Mouse (Mus musculus) forebrain, postnatal 0 days (tissue): Measurements from ENCODE around the gene Dyx1c1. TPM values are rescaled to one million over a fixed set of nuclear protein-coding genes. Genes with fewer than 3 reads are reported as not detected.

Experiments
- ATAC-seq: fragments of 200-750 bp; cut with Nextera tagmentation; 2 replicates; pipeline ENCODE4 v1.8.0; 2017; ENCODE audit warnings: mild to moderate bottlenecking, moderate library complexity
- DNase-seq: peaks from one replicate; pipeline ENCODE4 v3.0.0-alpha.2; 2015
- H3K27ac ChIP-seq: fragments of 300-500 bp; sonication (generic); 2 replicates; pipeline ENCODE4 v1.5.1; 2014; ENCODE audit warnings: low read depth, mild to moderate bottlenecking, antibody characterized with exemption, low read length, moderate library complexity, mixed read lengths
- H3K27me3 ChIP-seq: fragments of 300-500 bp; sonication (generic); 2 replicates; pipeline ENCODE4 v1.6.1; 2014; ENCODE audit warnings: mild to moderate bottlenecking, low read length, mixed read lengths; ENCODE audit not compliant: insufficient read depth
- H3K36me3 ChIP-seq: fragments of 300-500 bp; sonication (generic); 2 replicates; pipeline ENCODE4 v1.6.1; 2014; ENCODE audit warnings: mild to moderate bottlenecking, moderate library complexity; ENCODE audit not compliant: insufficient read depth
- H3K4me1 ChIP-seq: fragments of 300-500 bp; sonication (generic); 2 replicates; pipeline ENCODE4 v1.6.1; 2014; ENCODE audit warnings: antibody characterized with exemption; ENCODE audit not compliant: insufficient read depth
- H3K4me2 ChIP-seq: fragments of 300-500 bp; sonication (generic); 2 replicates; pipeline ENCODE4 v1.6.1; 2014; ENCODE audit warnings: low read depth, mild to moderate bottlenecking, moderate library complexity
- H3K4me3 ChIP-seq: fragments of 300-500 bp; sonication (generic); 2 replicates; pipeline ENCODE4 v1.5.1; 2014; ENCODE audit warnings: low read depth, low read length, mixed read lengths
- H3K9ac ChIP-seq: fragments of 300-500 bp; sonication (generic); 2 replicates; pipeline ENCODE4 v1.6.1; 2014; ENCODE audit warnings: mild to moderate bottlenecking
- H3K9me3 ChIP-seq: fragments of 300-500 bp; sonication (generic); 2 replicates; pipeline ENCODE4 v1.6.1; 2016; ENCODE audit warnings: low read length
- CTCF ChIP-seq: sonication (generic); IDR thresholded peaks from 2 replicates; pipeline ENCODE4 v1.5.1; 2016; ENCODE audit warnings: antibody characterized with exemption, control low read depth, low read depth
- WGBS: fragments of 180-500 bp; shearing (Covaris S2); extraction: QIAGEN DNeasy Blood & Tissue Kit; methylation state at CpG from one replicate; pipeline ENCODE4 v1.1.7; 2014; 5-methylcytosine and 5-hydroxymethylcytosine counted together
- polyA plus RNA-seq: library from polyadenylated mRNA; unstranded; fragments of >200 nt; fragmentation: Nextera tagmentation; extraction: Ambion mirVana; gene quantifications from 2 replicates; pipeline ENCODE4 v1.2.1, GENCODE M21; 2015
- total RNA-seq: library from RNA; depleted of rRNA; stranded (reverse); fragments of >200 nt; gene quantifications from 2 replicates; pipeline ENCODE4 v1.2.3, GENCODE M21; 2014; rRNA removed

The Dyx1c1 gene
- total RNA-seq = 1.0 and 2.9 TPM in 2 replicates
- 2.6 and 3.2 TPM in 2 replicates for polyA plus RNA-seq

GRCm38 (mm10) chr9:72958521-72959450, at the start of gene Dyx1c1, which contains the start of gene Gm44503:
Gene Dyx1c1 (plus strand): TSS chr9:72958785.
Gene Gm44503 (plus strand): TSS chr9:72958852.
- ATAC-seq = peak; percentile 98

GRCm38 (mm10) chr9:72911381-72911780, 47.2 kb upstream of the Dyx1c1 start:
- Histone ChIP-seq H3K9ac (no peak overlapping the region), H3K9me3 (no peaks in the 10 kb centered on the region), H3K4me1 (no peaks in the 10 kb centered on the region), H3K27ac (no peak overlapping the region), H3K27me3 (no peaks in the 10 kb centered on the region), H3K4me2 (no peak overlapping the region), H3K4me3 (no peak overlapping the region), H3K36me3 (no peaks in the 10 kb centered on the region)
- 89% methylated on average over 2 of the region's 2 CpGs for WGBS
- TF ChIP-seq CTCF = no peak
- ATAC-seq (no peak), DNase-seq (no peak)

More at GRCm38 (mm10) chr9:72958521-72959450, at the start of gene Dyx1c1, which contains the start of gene Gm44503:
- H3K4me1 ChIP-seq = peaks cover 4% of the 10 kb centered on the region; the same call in 1 of the 2 replicates
- peak within 1 kb of the TSS; percentile 54 for H3K27ac ChIP-seq
- H3K9me3 ChIP-seq = no peaks in the 10 kb centered on the region
- peak; percentile 58 for TF ChIP-seq CTCF
- peak within 1 kb of the TSS; percentile 57 for H3K9ac ChIP-seq
- peak within 1 kb of the TSS; percentile 59 for H3K4me3 ChIP-seq
- no peaks in the 10 kb centered on the region for H3K27me3 ChIP-seq
- WGBS = 3% methylated on average over 43 of the region's 43 CpGs
- peak; percentile 90 for DNase-seq
- peak within 1 kb of the TSS; percentile 69 for H3K4me2 ChIP-seq
- H3K36me3 ChIP-seq = no peaks in the 10 kb centered on the region

DNA sequence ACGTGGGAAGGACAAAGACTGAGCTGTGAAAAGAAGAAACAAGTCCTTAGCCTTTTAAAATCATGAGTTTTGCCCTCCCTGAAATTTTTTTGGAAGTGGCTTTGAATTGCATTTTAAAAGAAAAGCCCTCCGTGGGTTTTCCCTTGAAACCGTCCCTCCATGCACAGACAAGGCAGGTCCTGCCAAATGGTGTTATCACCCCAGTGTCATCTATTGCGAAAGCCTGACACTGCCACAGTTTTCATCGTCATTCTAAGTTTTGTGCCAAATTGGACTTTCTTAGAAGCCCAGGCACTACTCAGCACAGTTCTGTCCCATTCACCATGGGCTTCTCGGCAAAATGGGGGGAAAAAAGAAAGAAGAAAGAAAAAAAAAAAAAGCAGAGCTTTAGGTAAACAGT, 45.0 kb upstream of the Dyx1c1 start:
- no peaks in the 10 kb centered on the region for H3K4me1 ChIP-seq
- no peak overlapping the region for H3K9ac ChIP-seq
- no peaks in the 10 kb centered on the region for H3K27me3 ChIP-seq
- H3K9me3 ChIP-seq = no peaks in the 10 kb centered on the region
- no peaks in the 10 kb centered on the region for H3K36me3 ChIP-seq
- no peak for TF ChIP-seq CTCF
- no peak overlapping the region for H3K4me3 ChIP-seq
- no peak overlapping the region for H3K27ac ChIP-seq
- H3K4me2 ChIP-seq = no peak overlapping the region
- 48% methylated on average over 6 of the region's 6 CpGs for WGBS
- DNase-seq (no peak), ATAC-seq (no peak)

GRCm38 (mm10) chr9:72915728-72916127, 42.9 kb upstream of the Dyx1c1 start:
- no peak for ATAC-seq
- Histone ChIP-seq H3K27ac (no peak overlapping the region), H3K9me3 (no peaks in the 10 kb centered on the region), H3K36me3 (no peaks in the 10 kb centered on the region), H3K27me3 (no peaks in the 10 kb centered on the region), H3K4me3 (no peak overlapping the region), H3K4me2 (no peak overlapping the region), H3K4me1 (no peaks in the 10 kb centered on the region), H3K9ac (no peak overlapping the region)
- 71% methylated on average over 7 of the region's 7 CpGs for WGBS
- no peak for TF ChIP-seq CTCF
- DNase-seq = no peak

DNA sequence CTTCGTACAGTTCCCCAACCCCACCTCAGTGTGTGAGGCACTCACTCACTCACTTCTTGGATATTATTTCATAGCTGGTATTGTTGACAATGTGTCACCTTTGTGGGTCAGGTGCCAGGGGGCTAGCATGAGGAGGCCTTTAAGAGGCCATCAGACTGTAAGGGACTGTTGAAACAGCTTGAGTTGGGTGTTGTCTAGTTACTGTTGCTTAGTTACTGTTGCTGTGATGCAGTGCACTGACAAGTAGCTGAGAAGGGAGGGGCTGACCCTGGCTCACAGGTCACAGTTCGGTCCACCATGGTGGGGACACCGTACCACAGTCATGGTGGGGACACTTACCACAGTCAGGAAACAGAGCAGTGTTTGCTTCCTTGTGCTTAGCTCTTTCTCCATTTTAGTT, 35.5 kb upstream of the Dyx1c1 start:
- 85% methylated on average over 3 of the region's 3 CpGs for WGBS
- Histone ChIP-seq H3K4me3 (no peak overlapping the region), H3K27me3 (no peaks in the 10 kb centered on the region), H3K4me2 (no peak overlapping the region), H3K27ac (no peak overlapping the region), H3K36me3 (no peaks in the 10 kb centered on the region), H3K9me3 (no peaks in the 10 kb centered on the region), H3K4me1 (peaks cover 15% of the 10 kb centered on the region; the same call in 1 of the 2 replicates), H3K9ac (no peak overlapping the region)
- no peak for DNase-seq
- ATAC-seq = no peak
- TF ChIP-seq CTCF = no peak

- H3K4me2 ChIP-seq = peak within 1 kb of the TSS; percentile 96
- peak within 1 kb of the TSS; percentile 92 for H3K27ac ChIP-seq
- H3K36me3 ChIP-seq = no peaks in the 10 kb centered on the region
- H3K4me3 ChIP-seq = peak within 1 kb of the TSS; percentile 75
- H3K27me3 ChIP-seq = no peaks in the 10 kb centered on the region
- DNase-seq (peak; percentile 64), ATAC-seq (peak; percentile 87)
- peak within 1 kb of the TSS; percentile 85 for H3K9ac ChIP-seq
- TF ChIP-seq CTCF = no peak
- H3K4me1 ChIP-seq = peaks cover 15% of the 10 kb centered on the region; the same call in 1 of the 2 replicates
- 2% methylated on average over 72 of the region's 108 CpGs for WGBS
- no peaks in the 10 kb centered on the region for H3K9me3 ChIP-seq
These were observed 33.3 kb upstream of the Dyx1c1 start, which contains the start of gene Pygo1 for GRCm38 (mm10) chr9:72925021-72925934. Gene Pygo1 (plus strand): TSS chr9:72925645.
